Mouse (Mus musculus) testis, adult 2 months (tissue): ENCODE measurements around the gene Fosl2.

Source experiments
- CTCF ChIP-seq: fragments of 200-500 bp; IDR thresholded peaks from 2 replicates; pipeline ENCODE4 v1.5.1; 2012; ENCODE audit warnings: low read depth, mild to moderate bottlenecking, inconsistent platforms, low read length, moderate library complexity; ENCODE audit not compliant: control insufficient read depth, insufficient read depth, insufficient replicate concordance
- POLR2A ChIP-seq: fragments of 200-500 bp; IDR thresholded peaks from 2 replicates; pipeline ENCODE4 v1.6.1; 2012; ENCODE audit warnings: low read depth, mild to moderate bottlenecking, inconsistent platforms, low read length, moderate library complexity; ENCODE audit not compliant: control insufficient read depth

- no peak for TF ChIP-seq POLR2A
- TF ChIP-seq CTCF, result no peak
Measured at GRCm38 (mm10) chr5:32187717-32188116, 52.1 kb downstream of the Fosl2 start.
